Mouse (Mus musculus) layer of hippocampus, adult 18-20 months (tissue): ENCODE measurements around the gene Foxl1. TPM values are rescaled to one million over a fixed set of nuclear protein-coding genes. Genes with fewer than 3 reads are reported as not detected.

Experiments used
- DNase-seq, 2 experiments: peaks; one replicate each; pipeline ENCODE4 v3.0.0; 2022; ENCODE audit warnings: low spot score in 2 of 2
- microRNA-seq, 2 experiments: library from miRNA; unstranded; fragments of <30 nt; microRNA quantifications; one replicate each; pipeline ENCODE4 v1.2.0; 2021
- total RNA-seq, 2 experiments: library from RNA; stranded (reverse); gene quantifications; 2 replicates each; pipeline ENCODE4 v1.2.3; 2021

Foxl1 gene
- total RNA-seq, 2 experiments from 2014 or later: not detected

GRCm38 (mm10) chr8:121164017-121164469, 36.3 kb downstream of the Foxl1 start:
- no peak for DNase-seq

- no peak for DNase-seq
Observed at GRCm38 (mm10) chr8:121168033-121168432, 40.3 kb downstream of the Foxl1 start.

- DNase-seq: no peak
Observed at GRCm38 (mm10) chr8:121170116-121170515, 42.4 kb downstream of the Foxl1 start.

GRCm38 (mm10) chr8:121170626-121171552, 43.1 kb downstream of the Foxl1 start:
- peak in 1 of 2 experiments; percentile 30 for DNase-seq

GRCm38 (mm10) chr8:121172567-121172966, 44.8 kb downstream of the Foxl1 start:
- no peak for DNase-seq

- DNase-seq: no peak
Observed at GRCm38 (mm10) chr8:121174178-121174577, 46.4 kb downstream of the Foxl1 start.

GRCm38 (mm10) chr8:121174721-121175539, 47.2 kb downstream of the Foxl1 start:
- DNase-seq: no peak

GRCm38 (mm10) chr8:121175540-121176090, 47.9 kb downstream of the Foxl1 start:
- no peak for DNase-seq

GRCm38 (mm10) chr8:121176291-121176690, 48.6 kb downstream of the Foxl1 start:
- DNase-seq: no peak

Small RNA genes within 50 kb of the gene (microRNA-seq; reads per million reads assigned to microRNA genes)
- gene Gm27530: 0 reads per million in 2 experiments

Other genes with a start within 250 kb of the Foxl1 start
- under 1 TPM; 0.48 to 0.92 TPM for gene Foxf1, start 43.6 kb upstream of the Foxl1 start, total RNA-seq
- gene Mthfsd, start 19.5 kb upstream of the Foxl1 start, total RNA-seq: 10 to 100 TPM; 36.6 to 37.2 TPM
- under 1 TPM; 0.69 to 0.96 TPM for gene Foxc2, start 11.8 kb upstream of the Foxl1 start, total RNA-seq